Mouse (Mus musculus): ENCODE measurements around the gene Camta1. TPM values are rescaled to one million over a fixed set of nuclear protein-coding genes. Genes with fewer than 3 reads are reported as not detected.

The Camta1 gene
- polyA plus RNA-seq, 2 experiments = 7.3 to 32.8 TPM

DNA sequence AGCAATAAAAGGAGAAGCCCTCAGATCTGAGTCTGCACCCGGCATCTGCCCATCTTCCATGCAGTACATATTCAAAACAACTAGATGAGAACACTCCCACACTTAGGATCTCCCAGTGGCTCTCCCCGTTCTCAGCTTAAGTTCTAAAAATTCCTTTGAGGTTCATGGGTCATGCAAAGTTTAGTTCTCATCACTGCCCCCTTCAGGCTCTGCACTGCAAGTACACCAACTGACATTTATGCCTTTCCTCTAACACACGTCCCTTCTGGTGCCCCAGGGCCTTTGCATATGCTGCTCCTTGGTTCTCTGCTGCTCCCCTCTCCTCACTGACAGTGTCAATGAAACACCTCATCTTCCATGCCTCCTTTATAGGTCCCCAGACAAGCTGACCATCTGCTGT lies 436.5 kb downstream of the Camta1 start:
- ATAC-seq (ENCODE audit: insufficient read depth) = no peak
- Histone ChIP-seq H3K27me3 (ENCODE audit: control insufficient read depth, insufficient read depth, low read length) (no peaks in the 10 kb centered on the region), H3K27ac (no peak overlapping the region), H3K9me3 (ENCODE audit: control insufficient read depth, low read length) (no peaks in the 10 kb centered on the region; the same call in 1 of the 2 replicates), H3K4me3 (ENCODE audit: insufficient read depth in 1 of 2, low read depth in 2 of 2, low read length in 2 of 2) (no peak overlapping the region), H3K36me3 (replicated peaks; ENCODE audit: control insufficient read depth, insufficient read depth, low read depth) (no peaks in the 10 kb centered on the region), H3K4me1 (replicated peaks; ENCODE audit: control insufficient read depth in 2 of 2, insufficient read depth in 2 of 2, low read length in 1 of 2) (no peaks in the 10 kb centered on the region), H3K9ac (replicated peaks) (no peak overlapping the region), H3K4me2 (ENCODE audit: low read depth) (no peak overlapping the region)
- TF ChIP-seq EP300 (IDR thresholded peaks at IDR 0.05; ENCODE audit: low read depth) = no peak
- TF ChIP-seq CTCF (IDR thresholded peaks at IDR 0.05; ENCODE audit: low read depth) = peak; percentile 39
- 56% methylated on average over 3 of the region's 3 CpGs for WGBS (ENCODE audit: insufficient replicate concordance)
- no peak for DNase-seq (ENCODE audit: low read depth in 3 of 3, low spot score in 3 of 3)

DNA sequence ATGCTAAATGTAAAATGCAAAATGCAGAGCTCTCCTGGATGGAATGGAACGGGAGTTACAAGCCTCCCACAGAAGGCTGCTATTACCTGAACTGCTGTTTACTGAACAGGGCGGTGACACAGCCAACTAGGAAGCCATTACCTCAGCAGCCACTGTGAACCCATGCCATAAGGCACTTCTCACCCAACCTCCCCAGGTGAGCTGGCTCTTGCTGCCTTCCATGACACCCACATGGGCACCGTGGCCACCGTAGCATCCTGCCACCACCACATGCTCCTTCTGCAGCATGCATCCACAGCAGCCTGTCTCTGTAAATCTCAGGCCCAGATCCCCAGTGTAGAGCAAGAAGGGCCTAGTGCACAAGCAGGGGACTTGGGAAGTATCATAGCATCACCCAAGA lies 438.8 kb downstream of the Camta1 start:
- Histone ChIP-seq H3K4me2 (ENCODE audit: low read depth) (no peak overlapping the region), H3K27ac (no peak overlapping the region), H3K27me3 (ENCODE audit: control insufficient read depth, insufficient read depth, low read length) (no peaks in the 10 kb centered on the region), H3K9ac (replicated peaks) (no peak overlapping the region), H3K4me1 (replicated peaks; ENCODE audit: control insufficient read depth in 2 of 2, insufficient read depth in 2 of 2, low read length in 1 of 2) (no peaks in the 10 kb centered on the region), H3K36me3 (replicated peaks; ENCODE audit: control insufficient read depth, insufficient read depth, low read depth) (no peaks in the 10 kb centered on the region), H3K4me3 (ENCODE audit: insufficient read depth in 1 of 2, low read depth in 2 of 2, low read length in 2 of 2) (no peak overlapping the region), H3K9me3 (ENCODE audit: control insufficient read depth, low read length) (no peaks in the 10 kb centered on the region)
- no peak for ATAC-seq (ENCODE audit: insufficient read depth)
- no peak for TF ChIP-seq EP300 (IDR thresholded peaks at IDR 0.05; ENCODE audit: low read depth)
- TF ChIP-seq CTCF (IDR thresholded peaks at IDR 0.05; ENCODE audit: low read depth) = no peak
- WGBS (ENCODE audit: insufficient replicate concordance) = 68% methylated on average over 4 of the region's 4 CpGs
- no peak for DNase-seq (ENCODE audit: low read depth in 3 of 3, low spot score in 3 of 3)

- no peaks in the 10 kb centered on the region for H3K9me3 ChIP-seq (ENCODE audit: control insufficient read depth, low read length)
- DNase-seq (ENCODE audit: low read depth in 3 of 3, low spot score in 3 of 3) (no peak), ATAC-seq (ENCODE audit: insufficient read depth) (no peak)
- no peak for TF ChIP-seq CTCF (IDR thresholded peaks at IDR 0.05; ENCODE audit: low read depth)
- no peak for TF ChIP-seq EP300 (IDR thresholded peaks at IDR 0.05; ENCODE audit: low read depth)
- H3K36me3 ChIP-seq (replicated peaks; ENCODE audit: control insufficient read depth, insufficient read depth, low read depth) = no peaks in the 10 kb centered on the region
- WGBS (ENCODE audit: insufficient replicate concordance) = 49% methylated on average over 8 of the region's 8 CpGs
- no peaks in the 10 kb centered on the region for H3K4me1 ChIP-seq (replicated peaks; ENCODE audit: control insufficient read depth in 2 of 2, insufficient read depth in 2 of 2, low read length in 1 of 2)
- H3K27ac ChIP-seq = no peak overlapping the region
- H3K4me2 ChIP-seq (ENCODE audit: low read depth) = no peak overlapping the region
- no peak overlapping the region for H3K9ac ChIP-seq (replicated peaks)
- H3K4me3 ChIP-seq (ENCODE audit: insufficient read depth in 1 of 2, low read depth in 2 of 2, low read length in 2 of 2) = no peak overlapping the region
- H3K27me3 ChIP-seq (ENCODE audit: control insufficient read depth, insufficient read depth, low read length) = no peaks in the 10 kb centered on the region
Measured at GRCm38 (mm10) chr4:151422361-151422760, 439.3 kb downstream of the Camta1 start.

- H3K36me3 ChIP-seq (replicated peaks; ENCODE audit: control insufficient read depth, insufficient read depth, low read depth) = no peaks in the 10 kb centered on the region
- H3K4me2 ChIP-seq (ENCODE audit: low read depth) = no peak overlapping the region
- WGBS (ENCODE audit: insufficient replicate concordance) = 64% methylated on average over 14 of the region's 14 CpGs
- no peak overlapping the region for H3K9ac ChIP-seq (replicated peaks)
- ATAC-seq (ENCODE audit: insufficient read depth) = no peak
- H3K27me3 ChIP-seq (ENCODE audit: control insufficient read depth, insufficient read depth, low read length) = no peaks in the 10 kb centered on the region
- TF ChIP-seq CTCF (IDR thresholded peaks at IDR 0.05; ENCODE audit: low read depth) = no peak
- no peak for TF ChIP-seq EP300 (IDR thresholded peaks at IDR 0.05; ENCODE audit: low read depth)
- H3K4me1 ChIP-seq (replicated peaks; ENCODE audit: control insufficient read depth in 2 of 2, insufficient read depth in 2 of 2, low read length in 1 of 2) = no peaks in the 10 kb centered on the region
- H3K4me3 ChIP-seq (ENCODE audit: insufficient read depth in 1 of 2, low read depth in 2 of 2, low read length in 2 of 2) = no peak overlapping the region
- H3K9me3 ChIP-seq (ENCODE audit: control insufficient read depth, low read length) = no peaks in the 10 kb centered on the region
- DNase-seq (ENCODE audit: low read depth in 3 of 3, low spot score in 3 of 3) = no peak
- no peak overlapping the region for H3K27ac ChIP-seq
Measured at GRCm38 (mm10) chr4:151418344-151418875, 443.3 kb downstream of the Camta1 start.

GRCm38 (mm10) chr4:151415812-151416211 lies 445.9 kb downstream of the Camta1 start:
- Histone ChIP-seq H3K36me3 (replicated peaks; ENCODE audit: control insufficient read depth, insufficient read depth, low read depth) (no peaks in the 10 kb centered on the region), H3K4me1 (replicated peaks; ENCODE audit: control insufficient read depth in 2 of 2, insufficient read depth in 2 of 2, low read length in 1 of 2) (no peaks in the 10 kb centered on the region), H3K9me3 (ENCODE audit: control insufficient read depth, low read length) (no peaks in the 10 kb centered on the region), H3K27ac (no peak overlapping the region), H3K4me2 (ENCODE audit: low read depth) (no peak overlapping the region), H3K9ac (replicated peaks) (no peak overlapping the region), H3K4me3 (ENCODE audit: insufficient read depth in 1 of 2, low read depth in 2 of 2, low read length in 2 of 2) (no peak overlapping the region), H3K27me3 (ENCODE audit: control insufficient read depth, insufficient read depth, low read length) (no peaks in the 10 kb centered on the region)
- ATAC-seq (ENCODE audit: insufficient read depth) (no peak), DNase-seq (ENCODE audit: low read depth in 3 of 3, low spot score in 3 of 3) (no peak)
- no peak for TF ChIP-seq CTCF (IDR thresholded peaks at IDR 0.05; ENCODE audit: low read depth)
- no peak for TF ChIP-seq EP300 (IDR thresholded peaks at IDR 0.05; ENCODE audit: low read depth)
- 62% methylated on average over 4 of the region's 4 CpGs for WGBS (ENCODE audit: insufficient replicate concordance)
